Mouse (Mus musculus): ENCODE data around the gene Fbxw7.

The Fbxw7 gene

GRCm38 (mm10) chr3:84814762-84815381, at the start of gene Fbxw7:
TSS of gene Fbxw7 (plus strand) at chr3:84815268.
- TF ChIP-seq GATA4 (IDR thresholded peaks at IDR 0.05; ENCODE audit: insufficient replicate concordance, low read length) = no peak

DNA sequence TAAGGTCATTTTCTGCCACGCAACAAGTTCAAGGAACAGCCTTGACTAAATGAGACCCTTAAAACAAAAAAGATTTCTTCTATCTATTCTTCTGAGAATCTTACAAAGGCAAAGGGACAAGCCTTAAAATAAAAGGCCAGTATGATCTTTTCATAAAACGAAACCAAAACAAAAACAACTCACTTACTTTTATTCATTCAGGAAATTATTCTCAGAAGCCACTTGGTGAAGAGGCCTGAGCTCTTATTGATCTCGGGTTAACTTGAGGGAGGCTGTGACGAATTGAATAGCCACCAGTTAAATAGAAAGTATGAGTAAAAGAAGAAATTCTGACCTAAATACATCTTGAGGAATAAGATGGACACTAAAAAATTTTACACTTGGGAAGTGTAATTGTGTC, 46.1 kb upstream of the Fbxw7 start:
- no peak for TF ChIP-seq GATA4 (IDR thresholded peaks at IDR 0.05; ENCODE audit: insufficient replicate concordance, low read length)

- no peak for TF ChIP-seq GATA4 (IDR thresholded peaks at IDR 0.05; ENCODE audit: insufficient replicate concordance, low read length)
These were observed 45.7 kb upstream of the Fbxw7 start for GRCm38 (mm10) chr3:84769411-84769810.

DNA sequence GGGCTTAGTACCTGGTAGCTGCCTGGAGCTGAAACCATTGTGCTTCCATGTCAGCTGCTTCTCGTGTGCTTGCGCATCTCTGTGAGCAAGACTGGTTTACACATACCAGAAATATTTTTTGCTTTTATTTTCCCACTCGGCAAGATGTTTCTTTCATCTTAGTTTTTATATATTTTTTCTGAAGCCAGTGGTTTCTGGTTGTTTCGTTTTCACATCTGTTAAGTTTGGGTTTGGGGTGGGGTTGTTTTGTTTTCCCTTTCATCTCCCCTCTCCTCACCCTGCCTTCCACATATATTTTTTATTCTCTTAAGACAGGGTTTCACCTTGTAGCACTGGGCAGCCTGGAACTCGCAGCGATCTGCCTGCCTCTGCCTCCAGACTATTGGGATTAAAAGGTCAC, 44.5 kb upstream of the Fbxw7 start:
- TF ChIP-seq GATA4 (IDR thresholded peaks at IDR 0.05; ENCODE audit: insufficient replicate concordance, low read length) = no peak

DNA sequence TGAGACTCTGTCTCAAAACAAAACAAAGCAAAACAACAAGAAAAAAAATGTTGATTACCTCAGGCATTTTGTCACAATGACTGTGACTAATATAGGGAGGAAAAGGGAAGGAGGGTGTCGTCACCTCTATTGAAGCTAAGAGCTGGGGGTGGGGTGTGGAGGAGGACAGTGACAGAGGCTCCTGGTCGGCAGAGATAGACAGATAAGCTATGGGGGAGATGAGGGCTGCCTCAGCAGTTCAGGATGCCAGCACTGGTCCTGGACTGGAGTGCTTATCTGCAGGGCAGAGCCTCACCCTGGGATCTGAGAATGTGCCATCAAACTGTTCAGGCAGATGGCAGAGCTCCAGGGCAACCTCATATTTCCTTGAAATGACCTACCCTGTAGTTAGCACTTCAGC, 43.1 kb upstream of the Fbxw7 start:
- no peak for TF ChIP-seq GATA4 (IDR thresholded peaks at IDR 0.05; ENCODE audit: insufficient replicate concordance, low read length)

- TF ChIP-seq GATA4 (IDR thresholded peaks at IDR 0.05; ENCODE audit: insufficient replicate concordance, low read length) = no peak
These were observed 40.6 kb upstream of the Fbxw7 start for GRCm38 (mm10) chr3:84774246-84775066.

- TF ChIP-seq GATA4 (IDR thresholded peaks at IDR 0.05; ENCODE audit: insufficient replicate concordance, low read length) = no peak
These were observed 40.0 kb upstream of the Fbxw7 start for GRCm38 (mm10) chr3:84775067-84775423.

GRCm38 (mm10) chr3:84775577-84775976, 39.5 kb upstream of the Fbxw7 start:
- TF ChIP-seq GATA4 (IDR thresholded peaks at IDR 0.05; ENCODE audit: insufficient replicate concordance, low read length) = no peak

GRCm38 (mm10) chr3:84776084-84776483, 39.0 kb upstream of the Fbxw7 start:
- no peak for TF ChIP-seq GATA4 (IDR thresholded peaks at IDR 0.05; ENCODE audit: insufficient replicate concordance, low read length)

DNA sequence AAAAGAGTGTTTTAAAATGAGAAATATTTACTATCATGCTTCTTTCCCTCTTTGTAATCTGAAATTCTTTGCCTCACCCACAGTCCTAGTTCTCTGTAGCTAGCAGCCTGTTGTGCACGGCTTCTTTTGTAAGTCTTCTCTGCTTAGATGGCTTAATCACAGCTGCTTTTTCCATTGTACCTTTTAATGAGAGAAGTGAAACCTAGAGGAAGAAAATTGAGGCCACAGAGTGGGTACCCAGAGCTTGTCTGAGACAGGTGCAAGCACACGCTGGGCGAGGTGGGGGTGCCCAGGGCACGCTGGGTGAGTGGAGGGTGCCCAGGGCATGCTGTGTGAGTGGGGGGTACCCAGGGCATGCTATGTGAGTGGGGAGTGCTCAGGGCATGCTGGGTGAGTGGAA, 27.2 kb upstream of the Fbxw7 start:
- TF ChIP-seq GATA4 (IDR thresholded peaks at IDR 0.05; ENCODE audit: insufficient replicate concordance, low read length) = no peak

DNA sequence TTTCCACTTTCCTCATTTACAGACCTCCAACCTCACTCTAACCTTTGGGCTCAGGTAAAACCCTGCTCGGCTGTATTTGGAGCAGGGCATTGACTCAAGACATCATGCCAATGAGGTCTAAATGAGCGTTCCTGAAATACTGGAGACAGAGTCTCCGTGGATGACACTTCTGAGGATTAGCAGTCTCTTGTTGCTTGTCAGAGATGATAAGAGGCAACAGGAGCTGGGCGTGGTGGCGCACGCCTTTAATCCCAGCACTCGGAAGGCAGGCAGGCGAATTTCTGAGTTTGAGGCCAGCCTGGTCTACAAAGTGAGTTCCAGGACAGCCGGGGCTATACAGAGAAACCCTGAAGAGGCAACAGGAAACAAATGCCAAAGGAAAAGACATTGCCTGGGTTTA, 11.0 kb upstream of the Fbxw7 start:
- no peak for TF ChIP-seq GATA4 (IDR thresholded peaks at IDR 0.05; ENCODE audit: insufficient replicate concordance, low read length)

- TF ChIP-seq GATA4 (IDR thresholded peaks at IDR 0.05; ENCODE audit: insufficient replicate concordance, low read length) = no peak
These were observed 8.9 kb upstream of the Fbxw7 start for GRCm38 (mm10) chr3:84806206-84806605.

- TF ChIP-seq GATA4 (IDR thresholded peaks at IDR 0.05; ENCODE audit: insufficient replicate concordance, low read length) = no peak
These were observed 7.2 kb upstream of the Fbxw7 start for GRCm38 (mm10) chr3:84807826-84808225.

DNA sequence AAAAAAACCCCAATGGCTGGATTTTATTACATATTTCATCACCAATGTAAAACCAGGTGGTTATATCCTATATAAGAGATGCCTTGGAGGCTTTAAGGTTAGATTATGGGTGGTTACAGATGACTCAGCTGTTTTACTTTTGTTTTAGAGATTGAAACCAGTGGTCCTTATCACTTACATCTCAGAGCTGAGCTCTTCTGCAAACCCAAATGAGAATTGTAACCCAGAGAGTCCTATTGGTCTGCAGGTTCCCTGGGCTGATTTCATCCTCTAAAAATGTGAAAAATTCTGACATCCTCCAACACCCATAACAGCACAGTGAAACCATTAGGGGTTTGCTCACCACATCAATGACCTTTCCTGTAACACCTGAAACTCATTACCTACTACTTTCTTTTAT, 6.2 kb upstream of the Fbxw7 start:
- no peak for TF ChIP-seq GATA4 (IDR thresholded peaks at IDR 0.05; ENCODE audit: insufficient replicate concordance, low read length)

- TF ChIP-seq GATA4 (IDR thresholded peaks at IDR 0.05; ENCODE audit: insufficient replicate concordance, low read length) = no peak
These were observed 4.3 kb upstream of the Fbxw7 start for GRCm38 (mm10) chr3:84810803-84811202.

DNA sequence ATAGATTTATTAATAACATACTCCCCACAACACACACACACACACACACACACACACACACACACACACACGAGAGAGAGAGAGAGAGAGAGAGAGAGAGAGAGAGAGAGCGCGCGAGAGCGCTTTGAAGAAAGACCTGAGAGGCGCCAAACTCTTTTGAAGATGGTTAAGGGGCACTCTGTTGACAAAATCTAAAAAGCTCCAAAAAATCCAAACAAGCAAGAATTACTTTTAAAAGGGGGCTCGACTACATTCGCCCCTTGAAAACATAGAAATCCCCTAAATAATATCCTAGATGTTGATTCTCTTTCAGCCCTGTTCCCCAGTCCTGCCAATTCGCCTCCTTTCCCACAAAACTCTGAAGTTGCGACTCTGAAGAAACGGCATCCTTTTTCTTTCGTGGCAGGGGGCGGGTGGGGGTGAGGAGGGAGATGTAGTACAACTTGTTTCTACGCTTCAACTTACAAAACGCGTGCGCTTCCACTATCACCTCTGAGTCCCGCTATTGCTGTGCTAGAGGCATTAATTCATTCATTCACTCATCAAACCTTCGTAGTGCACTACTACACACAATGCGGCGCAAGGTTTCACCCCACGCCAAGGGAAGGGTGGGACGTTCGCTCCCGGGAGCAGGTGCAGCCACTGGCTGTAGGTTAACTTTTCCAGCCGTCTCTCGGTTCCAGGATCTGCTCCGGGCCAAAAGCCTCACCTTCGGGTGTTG, 1.5 kb upstream of the Fbxw7 start:
- TF ChIP-seq GATA4 (IDR thresholded peaks at IDR 0.05; ENCODE audit: insufficient replicate concordance, low read length) = no peak

Measured in liver, adult (tissue).